Mouse (Mus musculus) limb, embryonic 12.5 days (tissue): ENCODE measurements around the gene Mettl9. TPM values are rescaled to one million over a fixed set of nuclear protein-coding genes. Genes with fewer than 3 reads are reported as not detected.

ENCODE experiments used
- ATAC-seq: fragments of 200-750 bp; cut with Nextera tagmentation; 2 replicates; pipeline ENCODE4 v1.8.0; 2017; ENCODE audit warnings: low read depth, moderate TSS enrichment; ENCODE audit not compliant: insufficient number of reproducible peaks, insufficient read depth, low FRiP score, low TSS enrichment
- H3K27ac ChIP-seq: fragments of 300-500 bp; sonication (generic); 2 replicates; pipeline ENCODE4 v1.5.1; 2016; ENCODE audit warnings: mild to moderate bottlenecking, moderate library complexity
- H3K27me3 ChIP-seq: fragments of 300-500 bp; sonication (generic); 2 replicates; pipeline ENCODE4 v1.6.1; 2016; ENCODE audit warnings: mild to moderate bottlenecking, moderate library complexity
- H3K36me3 ChIP-seq: fragments of 300-500 bp; sonication (generic); 2 replicates; pipeline ENCODE4 v1.6.1; 2016; ENCODE audit warnings: mild to moderate bottlenecking, moderate library complexity
- H3K4me1 ChIP-seq: fragments of 300-500 bp; sonication (generic); replicated peaks from 2 replicates; pipeline ENCODE4 v1.6.1; 2016
- H3K4me2 ChIP-seq: fragments of 300-500 bp; sonication (generic); 2 replicates; pipeline ENCODE4 v1.6.1; 2016; ENCODE audit warnings: mild to moderate bottlenecking, moderate library complexity
- H3K4me3 ChIP-seq: fragments of 300-500 bp; sonication (generic); replicated peaks from 2 replicates; pipeline ENCODE4 v1.5.1; 2016; ENCODE audit warnings: mild to moderate bottlenecking
- H3K9ac ChIP-seq: fragments of 300-500 bp; sonication (generic); replicated peaks from 2 replicates; pipeline ENCODE4 v1.6.1; 2016; ENCODE audit warnings: mild to moderate bottlenecking, moderate library complexity
- H3K9me3 ChIP-seq: fragments of 300-500 bp; sonication (generic); 2 replicates; pipeline ENCODE4 v1.6.1; 2016; ENCODE audit warnings: mild to moderate bottlenecking, moderate library complexity
- WGBS: fragments of 180-500 bp; shearing (Covaris S2); methylation state at CpG from one replicate; pipeline ENCODE4 v1.1.7; 2016; 5-methylcytosine and 5-hydroxymethylcytosine counted together
- polyA plus RNA-seq: library from polyadenylated mRNA; unstranded; fragments of >200 nt; fragmentation: Nextera tagmentation; extraction: Ambion mirVana; gene quantifications from 2 replicates; pipeline ENCODE4 v1.2.1, GENCODE M21; 2016

The Mettl9 gene
- polyA plus RNA-seq, 1 experiment from 2014 or later, result 334 TPM

DNA sequence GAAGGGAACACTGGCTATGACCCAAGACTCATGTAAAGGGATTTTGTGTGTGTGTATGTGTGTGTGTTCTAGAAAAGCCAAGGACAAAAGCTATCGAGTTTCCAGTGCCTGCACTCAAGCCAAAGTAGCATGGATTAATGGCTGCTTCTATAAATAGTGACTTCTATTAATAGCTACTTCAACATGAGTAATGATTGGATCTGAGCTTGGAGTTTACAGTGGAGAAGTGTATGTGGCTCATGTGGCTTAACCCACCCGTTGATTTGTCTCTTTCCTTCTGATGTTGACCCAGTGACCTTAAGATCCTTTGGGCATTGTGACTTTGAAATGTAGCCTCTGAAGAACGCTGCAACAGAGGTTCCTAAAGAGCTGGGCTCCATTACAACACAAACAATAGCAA, 77.1 kb downstream of the Mettl9 start:
- 60% methylated on average over 3 of the region's 3 CpGs for WGBS
- H3K4me1 ChIP-seq, result no peaks in the 10 kb centered on the region
- no peak for ATAC-seq
- no peak overlapping the region for H3K4me2 ChIP-seq
- no peaks in the 10 kb centered on the region for H3K27me3 ChIP-seq
- no peak overlapping the region for H3K4me3 ChIP-seq
- H3K27ac ChIP-seq, result no peak overlapping the region
- no peaks in the 10 kb centered on the region for H3K36me3 ChIP-seq
- no peak overlapping the region for H3K9ac ChIP-seq
- no peaks in the 10 kb centered on the region for H3K9me3 ChIP-seq

DNA sequence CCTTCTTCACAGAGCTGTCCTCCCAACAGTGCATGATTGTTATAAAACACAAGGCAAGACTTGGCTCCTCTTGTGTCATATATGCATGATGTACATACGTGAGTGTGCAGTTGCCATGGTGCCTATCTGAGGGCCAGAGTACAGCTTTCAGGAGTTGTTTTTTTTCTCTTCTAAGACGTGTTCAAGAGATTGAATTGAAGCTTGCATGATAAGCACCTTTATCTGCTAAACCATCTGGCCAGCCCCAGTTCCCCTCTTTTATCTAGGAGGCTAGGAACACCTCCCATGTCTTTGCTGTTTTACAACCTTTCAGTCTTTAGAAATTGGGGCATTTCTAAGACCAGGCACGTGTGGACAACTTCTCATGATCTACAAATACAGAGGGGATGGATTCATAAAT, 77.5 kb downstream of the Mettl9 start:
- no peaks in the 10 kb centered on the region for H3K4me1 ChIP-seq
- no peak overlapping the region for H3K27ac ChIP-seq
- H3K4me2 ChIP-seq, result no peak overlapping the region
- whole genome bisulfite sequencing, result 65% methylated on average over 3 of the region's 3 CpGs
- H3K27me3 ChIP-seq, result no peaks in the 10 kb centered on the region
- no peak overlapping the region for H3K9ac ChIP-seq
- no peak for ATAC-seq
- no peak overlapping the region for H3K4me3 ChIP-seq
- no peaks in the 10 kb centered on the region for H3K9me3 ChIP-seq
- no peaks in the 10 kb centered on the region for H3K36me3 ChIP-seq

GRCm38 (mm10) chr7:121120143-121120818, 86.0 kb downstream of the Mettl9 start:
- H3K36me3 ChIP-seq, result no peaks in the 10 kb centered on the region
- no peak overlapping the region for H3K4me3 ChIP-seq
- no peak overlapping the region for H3K9ac ChIP-seq
- H3K27ac ChIP-seq, result no peak overlapping the region
- no peaks in the 10 kb centered on the region for H3K9me3 ChIP-seq
- no peaks in the 10 kb centered on the region for H3K4me1 ChIP-seq
- no peaks in the 10 kb centered on the region; the same call in 1 of the 2 replicates for H3K27me3 ChIP-seq
- H3K4me2 ChIP-seq, result peak overlapping the region; percentile 6; the same call in 1 of the 2 replicates
- peak; percentile 79 for ATAC-seq
- WGBS, result 14% methylated on average over 10 of the region's 10 CpGs

Other genes with a start within 250 kb of the Mettl9 start
- gene Gm5737, start 222.1 kb upstream of the Mettl9 start, polyA plus RNA-seq, result not detected in 2 replicates
- 31.5 and 31.8 TPM in 2 replicates for gene Eef2k, start 191.6 kb upstream of the Mettl9 start, polyA plus RNA-seq
- 43.9 and 45.0 TPM in 2 replicates for gene Polr3e, start 116.7 kb upstream of the Mettl9 start, polyA plus RNA-seq
- gene Cdr2, start 52.1 kb upstream of the Mettl9 start, polyA plus RNA-seq, result 15.8 and 16.0 TPM in 2 replicates
- gene Mfsd13b, start 51.9 kb upstream of the Mettl9 start, polyA plus RNA-seq, result 0.12 and 0.18 TPM in 2 replicates
- gene Igsf6, start 40.1 kb downstream of the Mettl9 start, polyA plus RNA-seq, result 0.79 and 1.3 TPM in 2 replicates
- 0.36 TPM in 1 of 2 replicates, not detected in the other for gene Otoa, start 47.2 kb downstream of the Mettl9 start, polyA plus RNA-seq